Comparison of ENCODE assay signal across 15 mouse cellular contexts in genomic region chr14:102794898-102795297, GRCm38 (mm10).
DNase-seq lines count a peak whose midpoint lies in the region; ATAC-seq and TF ChIP-seq lines count a peak whose summit lies in the region.
"Had no signal": no experiment of that assay in that cellular context is flagged by ENCODE, and none has a peak within 500 bp of the region (broad histone marks: within the 10 kb centered on the region; RNA-seq: fewer than 3 reads in every experiment).

No protein-coding gene starts in this region.

- H3K4me3 ChIP-seq in heart, postnatal 0 days (ENCODE audit: low read depth, low read length): no peak overlapping the region
- H3K4me3 ChIP-seq in heart, embryonic 11.5 days (ENCODE audit: low read depth, low read length): no peak overlapping the region
- no peak overlapping the region for H3K4me3 ChIP-seq in left cerebral cortex, adult 2 months
- H3K4me3 ChIP-seq: forebrain, embryonic 10.5 days; hindbrain, embryonic 12.5 days; liver, embryonic 13.5 days had no signal

- POLR2A ChIA-PET in Patski (lab: Charles Lee): no interaction called here

- H3K36me3 ChIP-seq in heart, postnatal 0 days (replicated peaks; ENCODE audit: control insufficient read depth, insufficient read depth, low read length): no peaks in the 10 kb centered on the region
- H3K36me3 ChIP-seq in heart, embryonic 11.5 days (ENCODE audit: control insufficient read depth, insufficient read depth, low read length): no peaks in the 10 kb centered on the region
- H3K36me3 ChIP-seq: forebrain, embryonic 10.5 days; hindbrain, embryonic 12.5 days; liver, embryonic 13.5 days had no signal

- peak; percentile 24 for DNase-seq in heart, postnatal 0 days (ENCODE audit: low spot score)
- DNase-seq in left cerebral cortex, adult 2 months (ENCODE audit: extremely low spot score in 1 of 2, low spot score in 2 of 2): no peak
- DNase-seq in left cerebral cortex, postnatal 36 days (ENCODE audit: low spot score in 2 of 2): no peak
- no peak for DNase-seq in Patski (ENCODE audit: low read depth, low spot score)
- DNase-seq in kidney, postnatal 25 days: peak; percentile 36 to 38
- DNase-seq: adrenal gland, postnatal 14 days; embryo, embryonic 11 days; gastrocnemius, postnatal 25 days; liver, embryonic 13.5 days; thymus, postnatal 25 days had no signal

- no peaks in the 10 kb centered on the region for H3K4me1 ChIP-seq in heart, postnatal 0 days (ENCODE audit: control insufficient read depth, insufficient read depth)
- no peaks in the 10 kb centered on the region for H3K4me1 ChIP-seq in heart, embryonic 11.5 days (ENCODE audit: control insufficient read depth, insufficient read depth, low read length)
- H3K4me1 ChIP-seq: hindbrain, embryonic 12.5 days; liver, embryonic 13.5 days had no signal

- TF ChIP-seq EP300 in heart, postnatal 0 days (IDR thresholded peaks at IDR 0.05; ENCODE audit: low read depth): no peak

- H3K27me3 ChIP-seq in heart, postnatal 0 days (ENCODE audit: control insufficient read depth, insufficient read depth, low read length): no peaks in the 10 kb centered on the region
- H3K27me3 ChIP-seq in heart, embryonic 11.5 days (ENCODE audit: control insufficient read depth, insufficient read depth, low read length): no peaks in the 10 kb centered on the region
- peaks cover 22% of the 10 kb centered on the region for H3K27me3 ChIP-seq in Patski
- H3K27me3 ChIP-seq: hindbrain, embryonic 12.5 days; liver, embryonic 13.5 days had no signal

- intact Hi-C loops in left cerebral cortex, adult 2 months (cut with DNase I): loop anchor here (1.0 to 10.0 kb wide), 2 partner anchors 186 to 610 kb away; no protein-coding TSS in a partner anchor
- intact Hi-C loops in left cerebral cortex, postnatal 36 days (cut with DNase I): loop anchor here (5.0 kb wide), 1 partner anchor 187 kb away; the partner anchor contains the start of gene Kctd12

- no peaks in the 10 kb centered on the region for H3K9me3 ChIP-seq in heart, postnatal 0 days (replicated peaks; ENCODE audit: control insufficient read depth, low read length)
- no peaks in the 10 kb centered on the region for H3K9me3 ChIP-seq in heart, embryonic 11.5 days (replicated peaks; ENCODE audit: control insufficient read depth, low read length)
- H3K9me3 ChIP-seq: forebrain, embryonic 10.5 days; hindbrain, embryonic 12.5 days; liver, embryonic 13.5 days had no signal

- in situ Hi-C loops in Patski (cut with MboI; ENCODE audit: low pct_unique_long_range_greater_than_20kb): loop anchor here (10.0 kb wide), 1 partner anchor 190 kb away; the partner anchor contains the start of gene Kctd12

- ATAC-seq in heart, postnatal 0 days (ENCODE audit: insufficient read depth, low read depth): 0 out of 2 replicates have a peak, but pooled peaks have one; percentile 47
- ATAC-seq in heart, embryonic 11.5 days (replicated peaks; ENCODE audit: insufficient number of reproducible peaks, low FRiP score, low TSS enrichment): no peak
- ATAC-seq in Patski: no peak
- ATAC-seq in monocyte, adult 5-6 weeks (replicated peaks; ENCODE audit: insufficient number of reproducible peaks, low FRiP score, low TSS enrichment, poor library complexity, severe bottlenecking): no peak

- H3K27ac ChIP-seq in heart, postnatal 0 days (ENCODE audit: low read depth): no peak overlapping the region
- no peak overlapping the region for H3K27ac ChIP-seq in heart, embryonic 11.5 days (ENCODE audit: low read depth, low read length)
- H3K27ac ChIP-seq in left cerebral cortex, adult 2 months: no peak overlapping the region
- H3K27ac ChIP-seq: forebrain, embryonic 10.5 days; hindbrain, embryonic 12.5 days; liver, embryonic 13.5 days had no signal

- peak; percentile 60 for TF ChIP-seq CTCF in heart, postnatal 0 days (IDR thresholded peaks at IDR 0.05; ENCODE audit: low read depth)
- TF ChIP-seq CTCF in left cerebral cortex, adult 2 months (IDR thresholded peaks at IDR 0.05): peak; percentile 41
- peak; percentile 27 for TF ChIP-seq CTCF in Patski (IDR thresholded peaks at IDR 0.05)

- 76% methylated on average over 2 of the region's 2 CpGs for WGBS in heart, postnatal 0 days
- WGBS in heart, embryonic 11.5 days (ENCODE audit: insufficient replicate concordance): 77% methylated on average over 2 of the region's 2 CpGs

- H3K4me2 ChIP-seq in heart, postnatal 0 days (ENCODE audit: low read depth, low read length): no peak overlapping the region
- H3K4me2 ChIP-seq in heart, embryonic 11.5 days: no peak overlapping the region
- H3K4me2 ChIP-seq: hindbrain, embryonic 12.5 days; liver, embryonic 13.5 days; midbrain, embryonic 11.5 days had no signal

- CTCF ChIA-PET in Patski (lab: Charles Lee): interaction anchor here (1.1 kb wide), 1 partner anchor 10 kb away, joined by 4 read pairs; no protein-coding TSS in a partner anchor

- no peak overlapping the region for H3K9ac ChIP-seq in heart, postnatal 0 days (replicated peaks; ENCODE audit: low read depth, low read length)
- H3K9ac ChIP-seq in heart, embryonic 11.5 days (ENCODE audit: low read depth, low read length): no peak overlapping the region
- H3K9ac ChIP-seq: hindbrain, embryonic 12.5 days; liver, embryonic 13.5 days had no signal

Comparison
In these comparisons a context has a peak if more than half of its experiments do, and no peak if none do; other contexts are left out.
1. DNase-seq: peak in heart, postnatal 0 days (single experiment) and kidney, postnatal 25 days (2 of 2); none in left cerebral cortex, adult 2 months (0 of 2), left cerebral cortex, postnatal 36 days (0 of 2) and Patski (single experiment).
2. Peak in every context shown above with its lines, with median percentiles within 50 percentile points of each other: CTCF ChIP-seq.